Mouse (Mus musculus): ENCODE measurements at regions not wholly inside any gene's neighbourhood (a gene's known extent, or its start where the extent isn't known, plus 50 kb on each side); places are given as distances from the start of the nearest gene placed in this dataset.

- Histone ChIP-seq H3K9ac (no peak overlapping the region), H3K27me3 (no peaks in the 10 kb centered on the region), H3K4me2 (no peak overlapping the region), H3K9me3 (replicated peaks) (no peaks in the 10 kb centered on the region), H3K36me3 (no peaks in the 10 kb centered on the region), H3K4me1 (no peaks in the 10 kb centered on the region), H3K4me3 (replicated peaks) (no peak overlapping the region), H3K27ac (no peak overlapping the region)
- WGBS = 71% methylated on average over 3 of the region's 3 CpGs
- ATAC-seq (replicated peaks; ENCODE audit: low FRiP score) = no peak
These were observed 859.5 kb upstream of the Sel1l start for GRCm38 (mm10) chr12:92708466-92708865.

GRCm38 (mm10) chr12:92703731-92704130 lies 854.8 kb upstream of the Sel1l start:
- ATAC-seq (replicated peaks; ENCODE audit: low FRiP score) = no peak
- Histone ChIP-seq H3K4me1 (no peaks in the 10 kb centered on the region), H3K4me3 (replicated peaks) (no peak overlapping the region), H3K27ac (no peak overlapping the region), H3K4me2 (no peak overlapping the region), H3K27me3 (no peaks in the 10 kb centered on the region), H3K9me3 (replicated peaks) (no peaks in the 10 kb centered on the region), H3K36me3 (no peaks in the 10 kb centered on the region), H3K9ac (no peak overlapping the region)

- no peak for ATAC-seq (replicated peaks; ENCODE audit: low FRiP score)
- 78% methylated on average over 1 of the region's 1 CpGs for WGBS
- no peaks in the 10 kb centered on the region for H3K36me3 ChIP-seq
- no peak overlapping the region for H3K9ac ChIP-seq
- H3K4me1 ChIP-seq = no peaks in the 10 kb centered on the region
- no peaks in the 10 kb centered on the region for H3K27me3 ChIP-seq
- H3K27ac ChIP-seq = no peak overlapping the region
- no peak overlapping the region for H3K4me2 ChIP-seq
- no peak overlapping the region for H3K4me3 ChIP-seq (replicated peaks)
- no peaks in the 10 kb centered on the region for H3K9me3 ChIP-seq (replicated peaks)
These were observed 844.0 kb upstream of the Sel1l start for GRCm38 (mm10) chr12:92692956-92693355.

- WGBS = 84% methylated on average over 1 of the region's 1 CpGs
- ATAC-seq (replicated peaks; ENCODE audit: low FRiP score) = no peak
- H3K27me3 ChIP-seq = no peaks in the 10 kb centered on the region
- no peak overlapping the region for H3K4me2 ChIP-seq
- H3K4me3 ChIP-seq (replicated peaks) = no peak overlapping the region
- no peaks in the 10 kb centered on the region for H3K4me1 ChIP-seq
- H3K36me3 ChIP-seq = no peaks in the 10 kb centered on the region
- H3K9ac ChIP-seq = no peak overlapping the region
- no peaks in the 10 kb centered on the region for H3K9me3 ChIP-seq (replicated peaks)
- no peak overlapping the region for H3K27ac ChIP-seq
These were observed 823.4 kb upstream of the Sel1l start for GRCm38 (mm10) chr12:92672396-92672795.

GRCm38 (mm10) chr12:92646634-92647033 lies 797.7 kb upstream of the Sel1l start:
- no peak for ATAC-seq (replicated peaks; ENCODE audit: low FRiP score)
- Histone ChIP-seq H3K9me3 (replicated peaks) (no peaks in the 10 kb centered on the region), H3K4me1 (no peaks in the 10 kb centered on the region), H3K27ac (no peak overlapping the region), H3K4me2 (no peak overlapping the region), H3K4me3 (replicated peaks) (no peak overlapping the region), H3K27me3 (no peaks in the 10 kb centered on the region), H3K36me3 (no peaks in the 10 kb centered on the region), H3K9ac (no peak overlapping the region)
- 77% methylated on average over 2 of the region's 2 CpGs for WGBS

- Histone ChIP-seq H3K27me3 (no peaks in the 10 kb centered on the region), H3K4me2 (no peak overlapping the region), H3K9ac (no peak overlapping the region), H3K4me1 (no peaks in the 10 kb centered on the region), H3K9me3 (replicated peaks) (no peaks in the 10 kb centered on the region), H3K4me3 (replicated peaks) (no peak overlapping the region), H3K27ac (no peak overlapping the region), H3K36me3 (no peaks in the 10 kb centered on the region)
- no peak for ATAC-seq (replicated peaks; ENCODE audit: low FRiP score)
- 79% methylated on average over 4 of the region's 4 CpGs for WGBS
These were observed 796.2 kb upstream of the Sel1l start for GRCm38 (mm10) chr12:92645006-92645624.

- Histone ChIP-seq H3K27ac (no peak overlapping the region), H3K9ac (no peak overlapping the region), H3K4me1 (no peaks in the 10 kb centered on the region), H3K27me3 (no peaks in the 10 kb centered on the region), H3K4me3 (replicated peaks) (no peak overlapping the region), H3K4me2 (no peak overlapping the region), H3K9me3 (replicated peaks) (no peaks in the 10 kb centered on the region), H3K36me3 (no peaks in the 10 kb centered on the region)
- no peak for ATAC-seq (replicated peaks; ENCODE audit: low FRiP score)
These were observed 770.2 kb upstream of the Sel1l start for GRCm38 (mm10) chr12:92619120-92619519.

- Histone ChIP-seq H3K4me1 (no peaks in the 10 kb centered on the region), H3K9me3 (replicated peaks) (no peaks in the 10 kb centered on the region), H3K4me2 (no peak overlapping the region), H3K27me3 (no peaks in the 10 kb centered on the region), H3K36me3 (no peaks in the 10 kb centered on the region), H3K27ac (no peak overlapping the region), H3K4me3 (replicated peaks) (no peak overlapping the region), H3K9ac (no peak overlapping the region)
- 43% methylated on average over 2 of the region's 2 CpGs for WGBS
- ATAC-seq (replicated peaks; ENCODE audit: low FRiP score) = no peak
These were observed 769.6 kb upstream of the Sel1l start for GRCm38 (mm10) chr12:92618519-92618918.

GRCm38 (mm10) chr12:92601673-92602072 lies 752.7 kb upstream of the Sel1l start:
- Histone ChIP-seq H3K27me3 (no peaks in the 10 kb centered on the region), H3K4me3 (replicated peaks) (no peak overlapping the region), H3K36me3 (no peaks in the 10 kb centered on the region), H3K4me2 (no peak overlapping the region), H3K9me3 (replicated peaks) (no peaks in the 10 kb centered on the region), H3K9ac (no peak overlapping the region), H3K27ac (no peak overlapping the region), H3K4me1 (no peaks in the 10 kb centered on the region)
- ATAC-seq (replicated peaks; ENCODE audit: low FRiP score) = no peak
- 76% methylated on average over 1 of the region's 1 CpGs for WGBS

GRCm38 (mm10) chr12:92589725-92590124 lies 740.8 kb upstream of the Sel1l start:
- Histone ChIP-seq H3K27ac (no peak overlapping the region), H3K9me3 (replicated peaks) (no peaks in the 10 kb centered on the region), H3K4me1 (no peaks in the 10 kb centered on the region), H3K36me3 (no peaks in the 10 kb centered on the region), H3K4me2 (no peak overlapping the region), H3K4me3 (replicated peaks) (no peak overlapping the region), H3K27me3 (no peaks in the 10 kb centered on the region), H3K9ac (no peak overlapping the region)
- ATAC-seq (replicated peaks; ENCODE audit: low FRiP score) = no peak
- 70% methylated on average over 2 of the region's 2 CpGs for WGBS

GRCm38 (mm10) chr12:92589305-92589704 lies 740.3 kb upstream of the Sel1l start:
- Histone ChIP-seq H3K27me3 (no peaks in the 10 kb centered on the region), H3K4me2 (no peak overlapping the region), H3K4me3 (replicated peaks) (no peak overlapping the region), H3K4me1 (no peaks in the 10 kb centered on the region), H3K9ac (no peak overlapping the region), H3K36me3 (no peaks in the 10 kb centered on the region), H3K27ac (no peak overlapping the region), H3K9me3 (replicated peaks) (no peaks in the 10 kb centered on the region)
- ATAC-seq (replicated peaks; ENCODE audit: low FRiP score) = no peak
- WGBS = 83% methylated on average over 6 of the region's 6 CpGs

GRCm38 (mm10) chr12:92578596-92578995 lies 729.6 kb upstream of the Sel1l start:
- Histone ChIP-seq H3K4me1 (no peaks in the 10 kb centered on the region), H3K36me3 (no peaks in the 10 kb centered on the region), H3K4me2 (no peak overlapping the region), H3K27ac (no peak overlapping the region), H3K9ac (no peak overlapping the region), H3K27me3 (no peaks in the 10 kb centered on the region), H3K9me3 (replicated peaks) (no peaks in the 10 kb centered on the region), H3K4me3 (replicated peaks) (no peak overlapping the region)
- no peak for ATAC-seq (replicated peaks; ENCODE audit: low FRiP score)
- 63% methylated on average over 1 of the region's 1 CpGs for WGBS

Data from kidney, embryonic 15.5 days (tissue).